Mouse (Mus musculus): Measurements from ENCODE around the gene A730009L09Rik.

The A730009L09Rik gene

DNA sequence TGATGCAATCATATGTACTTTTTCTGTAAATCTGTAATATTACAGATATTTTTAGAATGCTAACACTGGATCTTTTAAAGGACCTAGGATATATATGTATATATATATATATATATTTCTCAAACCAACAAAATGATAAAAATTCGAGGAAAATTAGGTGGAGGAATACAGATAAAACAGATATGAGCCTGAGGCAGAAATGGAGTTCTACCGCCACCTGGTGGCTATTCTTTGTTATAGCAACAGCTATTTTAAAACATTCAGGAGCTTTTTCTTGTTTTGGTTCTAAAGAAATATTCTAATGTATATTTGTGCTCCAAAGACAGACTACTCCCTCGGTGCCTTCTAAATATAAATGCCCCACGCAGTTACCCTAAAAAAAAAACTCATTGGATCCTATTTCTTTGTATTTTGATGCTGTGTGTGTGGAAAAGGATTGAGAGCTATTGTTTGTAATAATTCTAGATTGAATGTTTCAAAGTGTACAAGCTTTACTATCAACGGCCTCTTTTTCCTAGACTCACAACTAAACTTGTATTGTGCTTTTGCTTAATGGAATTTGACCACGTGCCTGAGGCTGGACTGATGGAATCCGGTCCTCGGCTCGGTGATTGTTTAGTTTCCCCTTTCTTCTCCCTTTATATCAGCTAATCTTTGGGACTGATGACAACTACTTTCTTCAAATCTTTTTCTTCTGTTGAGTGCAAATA is 44.8 kb downstream of the A730009L09Rik start:
- DNase-seq (ENCODE audit: low spot score in 2 of 2) = no peak

DNA sequence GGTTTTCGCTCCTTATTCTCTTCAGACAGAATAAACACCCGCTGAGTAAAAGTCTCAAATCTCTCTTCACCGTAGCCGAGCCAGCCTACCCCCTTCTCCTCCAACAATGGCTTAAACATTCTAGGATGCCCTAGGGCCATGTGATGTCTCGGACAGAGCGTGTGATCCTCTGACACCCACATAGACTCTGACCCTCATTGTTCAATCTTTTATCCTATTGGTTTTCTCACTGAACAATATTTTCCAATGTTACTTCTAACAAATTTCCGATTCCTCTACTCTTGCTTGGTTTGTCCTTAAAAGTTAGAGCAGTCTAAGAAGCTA is 45.3 kb downstream of the A730009L09Rik start:
- DNase-seq (ENCODE audit: low spot score in 2 of 2) = no peak
